Mouse (Mus musculus): ENCODE data around the gene Fsip2.

Gene Fsip2

GRCm38 (mm10) chr2:82943472-82943871, at the start of gene Fsip2:
TSS of gene Fsip2 (plus strand) at chr2:82943634.
- no peak for DNase-seq (ENCODE audit: low spot score)

- no peak for DNase-seq (ENCODE audit: low spot score)
Measured at GRCm38 (mm10) chr2:82963443-82963842, 20.0 kb downstream of the Fsip2 start.

DNA sequence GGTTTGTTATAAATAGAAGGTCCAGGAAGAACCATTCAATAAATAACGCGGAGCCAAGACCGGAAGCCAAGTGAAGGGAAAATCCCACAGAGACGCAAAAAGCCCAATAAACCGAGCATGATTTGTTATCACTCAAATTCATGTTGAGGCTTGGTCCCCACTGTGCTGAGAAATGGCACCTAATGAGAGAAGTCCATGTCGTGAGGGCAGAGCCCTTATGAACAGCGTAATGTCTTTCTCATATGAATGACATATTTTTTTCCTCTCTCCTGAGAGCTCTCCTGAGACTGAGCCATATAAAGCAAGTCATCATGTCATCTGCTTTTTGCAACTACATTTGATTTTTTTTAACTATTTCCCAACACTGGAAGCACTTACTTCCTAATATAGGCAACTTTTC, 82.4 kb downstream of the Fsip2 start:
- no peak for DNase-seq (ENCODE audit: low spot score)

- DNase-seq (ENCODE audit: low spot score) = no peak
Measured at GRCm38 (mm10) chr2:83052914-83053690, 109.7 kb downstream of the Fsip2 start.
